Comparison of ENCODE assay signal across 8 mouse cellular contexts in genomic region chr4:108071235-108071901, GRCm38 (mm10). TPM values are rescaled to one million over a fixed set of nuclear protein-coding genes. Genes with fewer than 3 reads are reported as not detected.
DNase-seq lines count a peak whose midpoint lies in the region; ATAC-seq and TF ChIP-seq lines count a peak whose summit lies in the region.

No protein-coding gene starts in this region.

- intact Hi-C loops in left cerebral cortex, postnatal 10 days (cut with DNase I) = loop anchor here (10.0 kb wide), 1 partner anchor 137 kb away; no protein-coding TSS in a partner anchor

- H3K4me3 ChIP-seq in cortical plate, adult 2 months (ENCODE audit: insufficient read depth, low read length) = peak overlapping the region; percentile 66

- H3K4me1 ChIP-seq in cortical plate, adult 2 months (ENCODE audit: control insufficient read depth, insufficient read depth, low read length) = no peaks in the 10 kb centered on the region; the same call in 1 of the 2 replicates

- DNase-seq in gastrocnemius, postnatal 10 days = peak; percentile 96
- peak; percentile 89 to 97 for DNase-seq in left cerebral cortex, postnatal 10 days (ENCODE audit: extremely low spot score in 1 of 2, low spot score in 2 of 2)
- peak; percentile 94 for DNase-seq in right cerebral cortex, postnatal 25 days
- DNase-seq in urinary bladder, postnatal 4 days (ENCODE audit: low spot score in 2 of 2) = peak; percentile 92 to 94

- no peak for TF ChIP-seq CTCF in cortical plate, adult 2 months (IDR thresholded peaks at IDR 0.05; ENCODE audit: extremely low read depth, insufficient read depth, low read length)

- peak; percentile 98 for ATAC-seq in activated CD4-positive, CD25-positive, alpha-beta regulatory T cell, adult 4 months
- ATAC-seq in inflammation-experienced regulatory T-cells, adult 6 months = peak; percentile 100
- peak; percentile 100 for ATAC-seq in megakaryocyte-erythroid progenitor cell, adult 5-6 weeks (replicated peaks; ENCODE audit: low FRiP score, low TSS enrichment, poor library complexity, severe bottlenecking)

- no peak overlapping the region for H3K27ac ChIP-seq in cortical plate, adult 2 months (ENCODE audit: insufficient read depth, low read length)

- peak; percentile 51; the same call in 1 of the 2 replicates for TF ChIP-seq POLR2A in cortical plate, adult 2 months (IDR thresholded peaks at IDR 0.05; ENCODE audit: extremely low read depth, insufficient read depth, low read length)

RNA-seq across cellular contexts. Expression of gene Podn, which starts 24.9 kb away (rescaled TPM):
- polyA plus RNA-seq in activated CD4-positive, CD25-positive, alpha-beta regulatory T cell, adult 4 months (2017; shearing (Covaris generic)) = not detected
- 12.3 and 12.4 TPM in 2 replicates for polyA plus RNA-seq in cortical plate, adult 2 months (2012; rRNA removed)
- 1 to 10 TPM; 7.6 to 9.7 TPM for total RNA-seq in gastrocnemius, postnatal 10 days (2021)
- polyA plus RNA-seq in inflammation-experienced regulatory T-cells, adult 6 months (2017; shearing (Covaris generic)) = not detected
- total RNA-seq in left cerebral cortex, postnatal 10 days (2021) = 1 to 10 TPM; 4.4 to 5.8 TPM
- total RNA-seq in megakaryocyte-erythroid progenitor cell, adult 5-6 weeks (2014; fragmentation: Nextera tagmentation) = 1.4 TPM in 1 of 2 replicates, not detected in the other
- total RNA-seq in megakaryocyte-erythroid progenitor cell, adult 5-6 weeks (2017) = 1.2 TPM in 1 of 2 replicates, not detected in the other
